ENCODE assay signal across 28 mouse cellular contexts in the genomic region with DNA sequence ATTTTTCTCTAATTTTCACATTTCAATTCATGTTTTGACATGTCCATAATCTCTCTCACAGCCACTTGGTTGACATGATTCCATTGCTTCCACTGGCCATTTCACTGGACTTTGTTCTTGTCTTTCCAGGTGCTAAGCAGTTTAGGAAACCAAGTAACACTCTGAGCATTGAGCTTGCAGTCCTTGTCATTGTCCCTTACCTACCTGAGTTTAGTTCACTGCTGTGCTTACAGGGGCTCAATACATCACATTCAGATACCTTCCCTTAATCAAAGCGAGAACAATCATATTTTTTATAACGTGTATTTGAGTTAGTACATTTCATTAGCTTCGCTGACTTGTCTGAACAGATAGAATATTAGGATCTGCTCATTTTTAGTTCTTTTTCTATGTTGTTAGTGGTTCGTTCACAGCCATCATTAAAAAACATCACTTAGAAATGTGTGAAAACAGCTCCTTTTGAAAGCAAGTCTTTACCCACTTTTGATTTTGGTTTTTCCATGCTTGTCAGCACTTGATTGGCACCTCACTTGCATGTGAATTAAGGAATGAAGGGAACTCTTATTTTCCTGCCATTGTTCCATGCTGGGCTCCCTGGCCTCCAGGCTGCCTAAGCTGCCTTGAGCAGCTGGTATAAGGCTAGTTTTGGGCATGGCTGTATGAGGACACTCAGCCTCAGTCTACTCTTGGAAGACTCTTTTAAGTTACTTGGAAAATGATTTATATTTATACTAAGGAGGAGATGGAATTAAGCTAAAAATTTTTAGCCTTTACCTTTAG.
DNase-seq lines count a peak whose midpoint lies in the region; ATAC-seq lines count a peak whose summit lies in the region.
"Had no signal": no experiment of that assay in that cellular context is flagged by ENCODE, and none has a peak within 500 bp of the region (broad histone marks: within the 10 kb centered on the region; RNA-seq: fewer than 3 reads in every experiment).

No protein-coding gene starts in this region.

- DNase-seq in hindbrain, embryonic 14.5 days (ENCODE audit: low spot score): no peak
- DNase-seq in brain, embryonic 18.5 days (ENCODE audit: low read depth, low spot score): peak; percentile 32
- peak; percentile 34 for DNase-seq in embryo, embryonic 11 days
- no peak for DNase-seq in lung, adult 18-20 months
- DNase-seq in cerebellum, adult 9-10 months: no peak
- DNase-seq in ovary, postnatal 14 days (ENCODE audit: low spot score): no peak
- DNase-seq: adrenal gland, adult 8-10 months; B cell, adult 2 months; cerebellum, adult 11 months; cerebellum, adult 9-11 months; gastrocnemius, adult 2 months; gastrocnemius, postnatal 36 days; heart, adult 2 months; kidney, adult 11 months; kidney, postnatal 14 days; liver; lung, embryonic 14.5 days; lung, postnatal 14 days; right cerebral cortex, postnatal 14 days; thymus, postnatal 14 days had no signal

- no peaks in the 10 kb centered on the region for H3K27me3 ChIP-seq in hindbrain, embryonic 12.5 days
- H3K27me3 ChIP-seq in hindbrain, embryonic 14.5 days (ENCODE audit: control insufficient read depth, insufficient read depth, low read length): no peaks in the 10 kb centered on the region
- H3K27me3 ChIP-seq in forebrain, embryonic 16.5 days (replicated peaks; ENCODE audit: control insufficient read depth, insufficient read depth, low read length): no peaks in the 10 kb centered on the region
- H3K27me3 ChIP-seq: heart, embryonic 12.5 days; neural tube, embryonic 12.5 days had no signal

- H3K4me1 ChIP-seq in hindbrain, embryonic 12.5 days: peaks cover 3% of the 10 kb centered on the region; the same call in 1 of the 2 replicates
- H3K4me1 ChIP-seq in hindbrain, embryonic 14.5 days (replicated peaks; ENCODE audit: control insufficient read depth, insufficient read depth, low read length): no peaks in the 10 kb centered on the region
- peaks cover 6% of the 10 kb centered on the region for H3K4me1 ChIP-seq in forebrain, embryonic 16.5 days (replicated peaks; ENCODE audit: control insufficient read depth, insufficient read depth, low read length)
- H3K4me1 ChIP-seq: heart, embryonic 12.5 days; neural tube, embryonic 12.5 days had no signal

- peak; percentile 71; the same call in 1 of the 2 replicates for ATAC-seq in hindbrain, embryonic 12.5 days (ENCODE audit: low FRiP score)
- no peak for ATAC-seq in hindbrain, embryonic 14.5 days (ENCODE audit: low FRiP score)
- peak; percentile 96 for ATAC-seq in forebrain, embryonic 16.5 days
- ATAC-seq: activated CD4-positive, CD25-positive, alpha-beta regulatory T cell, adult 4 months; inflammation-experienced regulatory T-cells, adult 6 months had no signal

- H3K9me3 ChIP-seq in hindbrain, embryonic 12.5 days (replicated peaks): no peaks in the 10 kb centered on the region
- H3K9me3 ChIP-seq in hindbrain, embryonic 14.5 days (ENCODE audit: control insufficient read depth, low read length): peaks cover 9% of the 10 kb centered on the region; the same call in 1 of the 2 replicates
- no peaks in the 10 kb centered on the region; the same call in 1 of the 2 replicates for H3K9me3 ChIP-seq in forebrain, embryonic 16.5 days (ENCODE audit: control insufficient read depth, low read length)
- H3K9me3 ChIP-seq: heart, embryonic 12.5 days; neural tube, embryonic 12.5 days had no signal

- WGBS in hindbrain, embryonic 12.5 days: 57% methylated on average over 4 of the region's 4 CpGs
- 56% methylated on average over 4 of the region's 4 CpGs for WGBS in hindbrain, embryonic 14.5 days
- WGBS in forebrain, embryonic 16.5 days: 28% methylated on average over 4 of the region's 4 CpGs

- no peak overlapping the region for H3K9ac ChIP-seq in hindbrain, embryonic 12.5 days
- H3K9ac ChIP-seq in hindbrain, embryonic 14.5 days: no peak overlapping the region
- H3K9ac ChIP-seq in forebrain, embryonic 16.5 days (replicated peaks; ENCODE audit: low read depth, low read length): no peak overlapping the region
- H3K9ac ChIP-seq: heart, embryonic 12.5 days; liver, embryonic 14.5 days; lung, embryonic 14.5 days; neural tube, embryonic 12.5 days had no signal

- no peak overlapping the region for H3K27ac ChIP-seq in hindbrain, embryonic 12.5 days
- no peak overlapping the region for H3K27ac ChIP-seq in hindbrain, embryonic 14.5 days
- no peak overlapping the region; the same call in 1 of the 2 replicates for H3K27ac ChIP-seq in forebrain, embryonic 16.5 days (ENCODE audit: low read length)
- H3K27ac ChIP-seq: gastrocnemius, adult 2 months; heart, adult 2 months; liver, embryonic 14.5 days; neural tube, embryonic 12.5 days had no signal

- H3K4me2 ChIP-seq in hindbrain, embryonic 12.5 days (replicated peaks): no peak overlapping the region
- no peak overlapping the region for H3K4me2 ChIP-seq in hindbrain, embryonic 14.5 days (replicated peaks)
- H3K4me2 ChIP-seq in forebrain, embryonic 16.5 days (ENCODE audit: low read length): no peak overlapping the region
- H3K4me2 ChIP-seq: heart, embryonic 12.5 days; lung, embryonic 14.5 days; neural tube, embryonic 12.5 days had no signal

- no peak overlapping the region for H3K4me3 ChIP-seq in hindbrain, embryonic 12.5 days
- H3K4me3 ChIP-seq in hindbrain, embryonic 14.5 days (replicated peaks; ENCODE audit: low read length): no peak overlapping the region
- H3K4me3 ChIP-seq in forebrain, embryonic 16.5 days (replicated peaks; ENCODE audit: low read length): no peak overlapping the region
- H3K4me3 ChIP-seq: gastrocnemius, adult 2 months; heart, adult 2 months; heart, embryonic 12.5 days; myocyte; neural tube, embryonic 12.5 days had no signal

- H3K36me3 ChIP-seq in hindbrain, embryonic 12.5 days: no peaks in the 10 kb centered on the region
- H3K36me3 ChIP-seq in hindbrain, embryonic 14.5 days (replicated peaks; ENCODE audit: control insufficient read depth, insufficient read depth): no peaks in the 10 kb centered on the region
- H3K36me3 ChIP-seq in forebrain, embryonic 16.5 days (ENCODE audit: control insufficient read depth, insufficient read depth): no peaks in the 10 kb centered on the region
- H3K36me3 ChIP-seq: heart, embryonic 12.5 days; neural tube, embryonic 12.5 days had no signal

Comparison
In these comparisons a context has a peak if more than half of its experiments do, and no peak if none do; other contexts are left out.
1. DNase-seq: peak in brain, embryonic 18.5 days (single experiment) and embryo, embryonic 11 days (single experiment); none in hindbrain, embryonic 14.5 days (single experiment), lung, adult 18-20 months (0 of 2), cerebellum, adult 9-10 months (single experiment) and ovary, postnatal 14 days (single experiment).